Mouse (Mus musculus) liver, embryonic 14.5 days (tissue): ENCODE results near the gene Brca2. TPM values are rescaled to one million over a fixed set of nuclear protein-coding genes. Genes with fewer than 3 reads are reported as not detected.

Experiments
- ATAC-seq: fragments of 200-750 bp; cut with Nextera tagmentation; 2 replicates; pipeline ENCODE4 v1.8.0; 2017; ENCODE audit warnings: moderate number of reproducible peaks, mild to moderate bottlenecking, moderate library complexity; ENCODE audit not compliant: insufficient read depth
- DNase-seq, 3 experiments: peaks; one replicate each; pipeline ENCODE4 v3.0.0-alpha.2; 2012 to 2013; ENCODE audit warnings: low read depth in 3 of 3, low spot score in 3 of 3
- H3K27ac ChIP-seq: fragments of 300-500 bp; sonication (generic); 2 replicates; pipeline ENCODE4 v1.5.1; 2014; ENCODE audit warnings: moderate library complexity, mild to moderate bottlenecking, control low read depth, inconsistent platforms
- H3K27me3 ChIP-seq: fragments of 300-500 bp; sonication (generic); 2 replicates; pipeline ENCODE4 v1.6.1; 2014; ENCODE audit warnings: mild to moderate bottlenecking, low read length, moderate library complexity; ENCODE audit not compliant: control insufficient read depth, insufficient read depth
- H3K36me3 ChIP-seq: fragments of 300-500 bp; sonication (generic); replicated peaks from 2 replicates; pipeline ENCODE4 v1.6.1; 2014; ENCODE audit warnings: low read depth; ENCODE audit not compliant: control insufficient read depth, insufficient read depth
- H3K4me1 ChIP-seq, 2 experiments: fragments of 200-500 bp in 1 of 2; fragments of 300-500 bp in 1 of 2; sonication (generic) in 1 of 2; replicated peaks; 2 replicates each; pipeline ENCODE4 v1.6.1; 2012 to 2014; ENCODE audit warnings: antibody characterized with exemption in 1 of 2, inconsistent platforms in 1 of 2, low read length in 1 of 2; ENCODE audit not compliant: control insufficient read depth in 2 of 2, insufficient read depth in 2 of 2
- H3K4me2 ChIP-seq: fragments of 300-500 bp; sonication (generic); 2 replicates; pipeline ENCODE4 v1.6.1; 2014; ENCODE audit warnings: low read depth, mild to moderate bottlenecking, control low read depth, moderate library complexity
- H3K4me3 ChIP-seq, 2 experiments: fragments of 200-500 bp in 1 of 2; fragments of 300-500 bp in 1 of 2; sonication (generic) in 1 of 2; 2 replicates each; pipeline ENCODE4 v1.5.1; 2012 to 2014; ENCODE audit warnings: low read depth in 2 of 2, low read length in 2 of 2, mild to moderate bottlenecking in 2 of 2, control low read depth in 1 of 2, inconsistent platforms in 1 of 2, moderate library complexity in 1 of 2; ENCODE audit not compliant: insufficient read depth in 1 of 2
- H3K9ac ChIP-seq: fragments of 300-500 bp; sonication (generic); replicated peaks from 2 replicates; pipeline ENCODE4 v1.6.1; 2014; ENCODE audit warnings: mild to moderate bottlenecking, control low read depth, moderate library complexity
- H3K9me3 ChIP-seq: fragments of 300-500 bp; sonication (generic); 2 replicates; pipeline ENCODE4 v1.6.1; 2016; ENCODE audit warnings: low read length, mixed read lengths; ENCODE audit not compliant: control insufficient read depth
- CTCF ChIP-seq: IDR thresholded peaks from 2 replicates; pipeline ENCODE4 v1.5.1; 2016; ENCODE audit warnings: antibody characterized with exemption, low read depth, control low read depth
- EP300 ChIP-seq: IDR thresholded peaks from 2 replicates; pipeline ENCODE4 v1.6.1; 2016; ENCODE audit warnings: antibody characterized with exemption, low read depth
- WGBS: fragments of 180-500 bp; shearing (Covaris S2); extraction: QIAGEN DNeasy Blood & Tissue Kit; methylation state at CpG from one replicate; pipeline ENCODE4 v1.1.7; 2014; ENCODE audit not compliant: insufficient replicate concordance; 5-methylcytosine and 5-hydroxymethylcytosine counted together
- polyA plus RNA-seq, 2 experiments: library from polyadenylated mRNA; depleted of rRNA in 1 of 2; stranded (reverse) in 1 of 2; unstranded in 1 of 2; fragments of >200 nt; fragmentation: Nextera tagmentation in 1 of 2; extraction: Ambion mirVana in 1 of 2; gene quantifications; 2 replicates each; pipeline versions ENCODE4 v1.2.1 to v1.2.3; 2012 to 2014

The Brca2 gene
- polyA plus RNA-seq, 2 experiments = 13.0 to 17.3 TPM

DNA sequence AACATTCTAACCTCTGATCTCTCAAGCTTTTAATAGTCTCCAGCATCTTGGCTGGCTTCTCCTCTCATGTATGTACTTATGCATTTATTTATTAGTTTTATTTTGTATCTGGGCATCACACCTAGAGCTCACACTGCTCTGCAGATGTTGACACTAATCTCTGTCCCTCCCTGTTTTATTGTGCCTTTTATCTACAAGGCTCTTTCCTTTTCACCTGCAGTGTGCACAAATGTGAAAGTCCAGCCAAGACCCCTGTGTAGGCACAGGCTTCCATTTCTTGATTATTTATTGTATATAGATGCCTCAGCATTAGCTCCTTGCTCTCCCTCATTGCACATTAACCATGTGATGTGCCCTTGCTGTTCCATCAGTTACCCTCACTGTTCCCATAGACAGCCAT lies 38.9 kb downstream of the Brca2 start:
- H3K4me3 ChIP-seq = no peak overlapping the region
- H3K36me3 ChIP-seq = peaks cover 48% of the 10 kb centered on the region
- TF ChIP-seq CTCF = no peak
- TF ChIP-seq EP300 = no peak
- no peak overlapping the region for H3K4me2 ChIP-seq
- no peak overlapping the region for H3K9ac ChIP-seq
- DNase-seq = no peak
- no peaks in the 10 kb centered on the region for H3K27me3 ChIP-seq
- H3K4me1 ChIP-seq = no peaks in the 10 kb centered on the region; a peak in 1 of 4 replicates
- ATAC-seq = no peak
- no peaks in the 10 kb centered on the region for H3K9me3 ChIP-seq
- H3K27ac ChIP-seq = no peak overlapping the region

DNA sequence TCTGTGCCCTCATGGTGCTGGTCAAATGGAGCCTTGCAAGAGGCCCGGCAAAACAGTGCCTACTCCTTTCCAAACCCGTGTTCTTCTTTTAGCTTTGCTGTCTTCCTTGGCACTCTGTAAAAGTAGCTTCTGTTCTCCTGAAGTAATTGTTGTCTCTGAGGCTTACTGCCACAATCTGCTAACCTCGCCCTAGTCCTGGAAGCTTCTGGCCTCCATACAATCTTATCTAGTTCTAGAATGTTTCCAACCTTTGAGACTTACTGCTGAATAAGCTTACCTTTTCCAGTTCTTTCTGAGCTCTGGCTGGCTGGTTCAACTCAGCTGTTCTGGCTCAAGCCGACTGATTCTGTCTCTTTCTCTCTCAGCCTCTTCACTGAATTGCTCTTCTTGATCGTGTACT lies 39.4 kb downstream of the Brca2 start:
- Histone ChIP-seq H3K27ac (no peak overlapping the region), H3K4me1 (no peaks in the 10 kb centered on the region; a peak in 1 of 4 replicates), H3K9ac (no peak overlapping the region), H3K4me2 (no peak overlapping the region), H3K4me3 (no peak overlapping the region), H3K36me3 (peaks cover 50% of the 10 kb centered on the region), H3K9me3 (no peaks in the 10 kb centered on the region), H3K27me3 (no peaks in the 10 kb centered on the region)
- DNase-seq (no peak), ATAC-seq (no peak)
- 72% methylated on average over 5 of the region's 5 CpGs for WGBS
- TF ChIP-seq CTCF (no peak), EP300 (no peak)

DNA sequence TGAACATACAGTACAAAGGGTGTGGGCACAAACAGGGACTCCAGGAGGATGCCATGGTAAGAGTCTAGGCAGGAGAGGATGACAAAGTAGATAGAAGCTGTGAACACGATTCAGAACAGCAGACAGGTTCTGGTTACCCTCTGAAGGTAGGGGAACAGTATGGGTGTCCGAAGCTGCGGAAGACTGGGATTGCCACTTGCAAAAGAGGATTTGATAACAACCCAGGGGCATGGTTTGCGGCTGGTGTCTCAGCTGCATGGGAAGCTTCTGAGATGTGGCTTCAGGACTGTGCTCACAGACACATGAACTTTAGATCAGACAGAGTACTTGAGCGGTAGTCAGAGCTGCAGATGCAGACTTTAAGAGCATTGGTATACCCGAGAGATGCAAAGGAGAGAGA lies 42.0 kb downstream of the Brca2 start:
- Histone ChIP-seq H3K36me3 (peaks cover 44% of the 10 kb centered on the region), H3K9ac (no peak overlapping the region), H3K4me1 (no peaks in the 10 kb centered on the region; a peak in 1 of 4 replicates), H3K4me2 (no peak overlapping the region), H3K4me3 (no peak overlapping the region), H3K9me3 (no peaks in the 10 kb centered on the region), H3K27ac (no peak overlapping the region), H3K27me3 (no peaks in the 10 kb centered on the region)
- TF ChIP-seq EP300 (no peak), CTCF (no peak)
- DNase-seq (no peak), ATAC-seq (no peak)
- 85% methylated on average over 6 of the region's 6 CpGs for WGBS

DNA sequence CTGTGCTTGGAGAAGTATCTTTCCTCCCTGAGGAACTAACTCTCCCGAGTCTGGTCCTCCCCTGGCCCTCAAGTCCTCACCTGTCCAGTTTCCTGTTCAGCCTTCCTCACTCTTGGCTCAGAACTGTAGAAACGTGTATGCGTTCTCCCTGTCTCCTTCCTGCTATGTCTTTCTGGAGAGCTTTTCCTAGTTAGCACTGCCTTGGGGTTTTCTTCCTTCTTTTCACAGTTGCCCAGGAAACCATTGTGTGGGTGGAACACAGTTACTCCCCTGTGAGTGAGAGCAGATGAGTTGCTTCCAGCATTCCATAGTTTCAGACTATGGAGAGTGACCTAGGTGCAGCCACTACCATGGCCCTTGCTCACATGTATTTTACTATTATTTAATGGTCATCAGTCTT lies 43.8 kb downstream of the Brca2 start:
- DNase-seq (no peak), ATAC-seq (no peak)
- TF ChIP-seq EP300 (no peak), CTCF (no peak)
- Histone ChIP-seq H3K4me2 (no peak overlapping the region), H3K4me3 (no peak overlapping the region), H3K27me3 (no peaks in the 10 kb centered on the region), H3K9ac (no peak overlapping the region), H3K27ac (no peak overlapping the region), H3K9me3 (no peaks in the 10 kb centered on the region), H3K4me1 (no peaks in the 10 kb centered on the region; a peak in 1 of 4 replicates), H3K36me3 (peaks cover 40% of the 10 kb centered on the region)
- WGBS = 73% methylated on average over 3 of the region's 3 CpGs

DNA sequence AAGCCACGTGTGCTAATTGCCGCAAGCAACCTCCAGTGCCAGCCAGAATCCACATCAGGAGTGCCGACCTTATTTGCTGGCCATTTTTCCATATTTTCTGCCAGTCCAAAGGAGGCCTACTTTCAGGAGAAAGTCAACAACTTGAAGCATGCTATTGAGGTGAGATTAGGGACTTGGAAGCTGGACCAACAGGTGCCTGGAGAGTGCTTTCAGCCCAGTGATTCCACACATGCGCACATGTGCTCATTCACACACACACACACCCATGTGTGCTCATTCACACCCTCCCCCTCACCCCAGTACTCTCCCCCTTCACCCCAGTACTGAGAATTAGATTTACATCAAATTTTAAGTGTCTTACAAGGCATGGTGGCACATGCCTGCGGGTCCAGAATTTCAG lies 44.5 kb downstream of the Brca2 start:
- Histone ChIP-seq H3K36me3 (peaks cover 40% of the 10 kb centered on the region), H3K4me3 (no peak overlapping the region), H3K27me3 (no peaks in the 10 kb centered on the region), H3K4me2 (no peak overlapping the region), H3K27ac (no peak overlapping the region), H3K9me3 (no peaks in the 10 kb centered on the region), H3K4me1 (no peaks in the 10 kb centered on the region), H3K9ac (no peak overlapping the region)
- DNase-seq (no peak), ATAC-seq (no peak)
- TF ChIP-seq EP300 = no peak
- no peak for TF ChIP-seq CTCF
- WGBS = 87% methylated on average over 5 of the region's 5 CpGs
